Mouse (Mus musculus) forebrain, embryonic 14.5 days (tissue): Measurements from ENCODE around the gene Acy3. TPM values are rescaled to one million over a fixed set of nuclear protein-coding genes. Genes with fewer than 3 reads are reported as not detected.
"Not testable (repeated sequence)": the region's sequence is repeated elsewhere in the genome, so short reads cannot be mapped to it uniquely, and the experiment has no call there.

Source experiments
- ATAC-seq: fragments of 200-750 bp; cut with Nextera tagmentation; 2 replicates; pipeline ENCODE4 v1.8.0; 2017; ENCODE audit warnings: mild to moderate bottlenecking, moderate library complexity
- DNase-seq: peaks from one replicate; pipeline ENCODE4 v3.0.0-alpha.2; 2015; ENCODE audit warnings: low spot score
- H3K27ac ChIP-seq: fragments of 300-500 bp; sonication (generic); 2 replicates; pipeline ENCODE4 v1.5.1; 2014; ENCODE audit warnings: low read depth, mild to moderate bottlenecking, control low read depth, low read length, moderate library complexity
- H3K27me3 ChIP-seq: fragments of 300-500 bp; sonication (generic); replicated peaks from 2 replicates; pipeline ENCODE4 v1.6.1; 2014; ENCODE audit warnings: low read length, control low read depth, mixed read lengths; ENCODE audit not compliant: control insufficient read depth, insufficient read depth
- H3K36me3 ChIP-seq: fragments of 300-500 bp; sonication (generic); 2 replicates; pipeline ENCODE4 v1.6.1; 2014; ENCODE audit warnings: low read length, control low read depth; ENCODE audit not compliant: control insufficient read depth, insufficient read depth
- H3K4me1 ChIP-seq: fragments of 300-500 bp; sonication (generic); 2 replicates; pipeline ENCODE4 v1.6.1; 2014; ENCODE audit warnings: antibody characterized with exemption, low read length, control low read depth; ENCODE audit not compliant: control insufficient read depth, insufficient read depth
- H3K4me2 ChIP-seq: fragments of 300-500 bp; sonication (generic); 2 replicates; pipeline ENCODE4 v1.6.1; 2014; ENCODE audit warnings: mild to moderate bottlenecking, control low read depth, low read length
- H3K4me3 ChIP-seq: fragments of 300-500 bp; sonication (generic); 2 replicates; pipeline ENCODE4 v1.5.1; 2014; ENCODE audit warnings: low read depth, low read length, control low read depth
- H3K9ac ChIP-seq: fragments of 300-500 bp; sonication (generic); 2 replicates; pipeline ENCODE4 v1.6.1; 2014; ENCODE audit warnings: mild to moderate bottlenecking, low read length, control low read depth, moderate library complexity
- H3K9me3 ChIP-seq: fragments of 300-500 bp; sonication (generic); replicated peaks from 2 replicates; pipeline ENCODE4 v1.6.1; 2016; ENCODE audit warnings: low read length, control low read depth, mixed read lengths; ENCODE audit not compliant: control insufficient read depth
- WGBS: fragments of 180-500 bp; shearing (Covaris S2); extraction: QIAGEN DNeasy Blood & Tissue Kit; methylation state at CpG from one replicate; pipeline ENCODE4 v1.1.7; 2014; 5-methylcytosine and 5-hydroxymethylcytosine counted together
- polyA plus RNA-seq: library from polyadenylated mRNA; unstranded; fragments of >200 nt; fragmentation: Nextera tagmentation; extraction: Ambion mirVana; gene quantifications from 2 replicates; pipeline ENCODE4 v1.2.1, GENCODE M21; 2014

Acy3 gene
- polyA plus RNA-seq, 1 experiment from 2014 or later, result 2.3 TPM

- Histone ChIP-seq H3K4me2 (no peak overlapping the region), H3K4me1 (no peaks in the 10 kb centered on the region), H3K36me3 (no peaks in the 10 kb centered on the region), H3K9ac (no peak overlapping the region), H3K27me3 (no peaks in the 10 kb centered on the region), H3K27ac (no peak overlapping the region), H3K9me3 (no peaks in the 10 kb centered on the region), H3K4me3 (no peak overlapping the region)
- DNase-seq (no peak), ATAC-seq (no peak)
- WGBS, result 80% methylated on average over 4 of the region's 4 CpGs
These were observed 22.3 kb upstream of the Acy3 start for GRCm38 (mm10) chr19:3964030-3964429.

DNA sequence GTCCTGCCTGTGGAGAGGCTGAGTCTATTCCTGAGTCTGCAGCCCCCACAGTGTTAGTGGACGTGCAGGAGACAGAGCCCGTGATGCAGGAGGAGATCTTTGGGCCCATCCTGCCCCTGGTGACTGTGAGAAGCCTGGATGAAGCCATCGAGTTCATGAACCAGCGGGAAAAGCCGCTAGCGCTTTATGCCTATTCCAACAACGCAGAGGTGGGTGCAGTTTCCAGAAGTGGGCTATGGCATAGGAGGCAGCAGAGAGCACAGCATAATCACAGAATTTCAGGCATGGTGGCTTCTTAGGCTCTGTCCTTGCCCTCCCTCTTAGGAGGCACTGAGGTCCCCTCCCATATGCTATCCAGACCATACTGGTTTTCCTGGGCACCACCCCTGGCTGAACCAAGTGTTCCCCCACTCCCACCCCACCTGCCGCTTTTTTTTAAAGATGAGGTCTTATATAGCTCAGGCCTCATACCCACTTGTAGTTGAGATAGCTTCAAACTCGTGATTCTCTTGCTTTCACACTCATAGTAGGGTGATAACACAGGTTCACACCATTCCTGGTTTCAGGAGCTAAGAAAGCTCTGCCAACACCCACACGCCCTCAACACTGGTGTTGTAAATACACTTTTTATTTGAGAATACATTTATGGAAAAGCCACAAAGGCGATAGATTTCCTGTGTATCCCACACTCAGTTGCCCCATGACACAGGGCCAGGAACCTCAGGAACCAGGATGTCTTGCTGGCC lies 19.9 kb upstream of the Acy3 start:
- Histone ChIP-seq H3K4me2 (no peak overlapping the region), H3K27ac (no peak overlapping the region), H3K27me3 (no peaks in the 10 kb centered on the region), H3K36me3 (no peaks in the 10 kb centered on the region), H3K9me3 (no peaks in the 10 kb centered on the region), H3K9ac (no peak overlapping the region), H3K4me3 (no peak overlapping the region), H3K4me1 (no peaks in the 10 kb centered on the region)
- 68% methylated on average over 11 of the region's 11 CpGs for WGBS
- DNase-seq, result peak; percentile 15
- no peak for ATAC-seq

GRCm38 (mm10) chr19:3967258-3967657 lies 19.1 kb upstream of the Acy3 start:
- ATAC-seq, result no peak
- H3K36me3 ChIP-seq, result no peaks in the 10 kb centered on the region
- DNase-seq, result no peak
- H3K4me2 ChIP-seq, result no peak overlapping the region
- no peak overlapping the region for H3K27ac ChIP-seq
- H3K4me3 ChIP-seq, result no peak overlapping the region
- no peaks in the 10 kb centered on the region for H3K9me3 ChIP-seq
- no peaks in the 10 kb centered on the region for H3K4me1 ChIP-seq
- no peak overlapping the region for H3K9ac ChIP-seq
- no peaks in the 10 kb centered on the region for H3K27me3 ChIP-seq
- WGBS, result 83% methylated on average over 3 of the region's 3 CpGs

- 68% methylated on average over 9 of the region's 9 CpGs for WGBS
- H3K36me3 ChIP-seq, result no peaks in the 10 kb centered on the region
- DNase-seq (no peak), ATAC-seq (no peak)
- H3K27me3 ChIP-seq, result no peaks in the 10 kb centered on the region
- no peak within 1 kb of the TSS for H3K4me3 ChIP-seq
- H3K27ac ChIP-seq, result no peak within 1 kb of the TSS
- H3K9me3 ChIP-seq, result no peaks in the 10 kb centered on the region
- no peak within 1 kb of the TSS for H3K9ac ChIP-seq
- H3K4me1 ChIP-seq, result no peaks in the 10 kb centered on the region
- no peak within 1 kb of the TSS for H3K4me2 ChIP-seq
These were observed 14.1 kb upstream of the Acy3 start, which contains the start of gene Aldh3b2 for GRCm38 (mm10) chr19:3972229-3972628. Gene Aldh3b2 (plus strand): TSS chr19:3972328.

- H3K4me1 ChIP-seq, H3K4me3 ChIP-seq, H3K4me2 ChIP-seq, DNase-seq, H3K36me3 ChIP-seq, H3K9ac ChIP-seq, H3K27me3 ChIP-seq, H3K9me3 ChIP-seq, ATAC-seq, H3K27ac ChIP-seq: not testable (repeated sequence)
- WGBS, result 61% methylated on average over 6 of the region's 6 CpGs
These were observed 11.8 kb upstream of the Acy3 start for GRCm38 (mm10) chr19:3974608-3975007.

GRCm38 (mm10) chr19:3975866-3976265 lies 10.5 kb upstream of the Acy3 start:
- ATAC-seq (no peak), DNase-seq (no peak)
- WGBS, result 78% methylated on average over 2 of the region's 2 CpGs
- H3K9me3 ChIP-seq, result no peaks in the 10 kb centered on the region
- no peak overlapping the region for H3K27ac ChIP-seq
- H3K4me2 ChIP-seq, result no peak overlapping the region
- H3K4me1 ChIP-seq, result no peaks in the 10 kb centered on the region
- H3K9ac ChIP-seq, result no peak overlapping the region
- H3K36me3 ChIP-seq, result no peaks in the 10 kb centered on the region
- H3K27me3 ChIP-seq, result no peaks in the 10 kb centered on the region
- no peak overlapping the region for H3K4me3 ChIP-seq

GRCm38 (mm10) chr19:3980309-3980708 lies 6.1 kb upstream of the Acy3 start:
- 16% methylated on average over 4 of the region's 4 CpGs for WGBS
- H3K27ac ChIP-seq, result no peak overlapping the region
- H3K27me3 ChIP-seq, result no peaks in the 10 kb centered on the region
- no peaks in the 10 kb centered on the region for H3K36me3 ChIP-seq
- no peak overlapping the region for H3K9ac ChIP-seq
- DNase-seq (peak; percentile 91), ATAC-seq (peak; percentile 73)
- H3K4me1 ChIP-seq, result no peaks in the 10 kb centered on the region
- H3K4me2 ChIP-seq, result no peak overlapping the region
- no peaks in the 10 kb centered on the region for H3K9me3 ChIP-seq
- no peak overlapping the region for H3K4me3 ChIP-seq

- no peak for DNase-seq
- Histone ChIP-seq H3K9me3 (no peaks in the 10 kb centered on the region), H3K27me3 (no peaks in the 10 kb centered on the region), H3K4me3 (no peak overlapping the region), H3K36me3 (no peaks in the 10 kb centered on the region), H3K27ac (no peak overlapping the region), H3K4me1 (no peaks in the 10 kb centered on the region), H3K9ac (no peak overlapping the region), H3K4me2 (no peak overlapping the region)
- 80% methylated on average over 9 of the region's 9 CpGs for WGBS
- no peak for ATAC-seq
These were observed 5.5 kb upstream of the Acy3 start for GRCm38 (mm10) chr19:3980917-3981316.

DNA sequence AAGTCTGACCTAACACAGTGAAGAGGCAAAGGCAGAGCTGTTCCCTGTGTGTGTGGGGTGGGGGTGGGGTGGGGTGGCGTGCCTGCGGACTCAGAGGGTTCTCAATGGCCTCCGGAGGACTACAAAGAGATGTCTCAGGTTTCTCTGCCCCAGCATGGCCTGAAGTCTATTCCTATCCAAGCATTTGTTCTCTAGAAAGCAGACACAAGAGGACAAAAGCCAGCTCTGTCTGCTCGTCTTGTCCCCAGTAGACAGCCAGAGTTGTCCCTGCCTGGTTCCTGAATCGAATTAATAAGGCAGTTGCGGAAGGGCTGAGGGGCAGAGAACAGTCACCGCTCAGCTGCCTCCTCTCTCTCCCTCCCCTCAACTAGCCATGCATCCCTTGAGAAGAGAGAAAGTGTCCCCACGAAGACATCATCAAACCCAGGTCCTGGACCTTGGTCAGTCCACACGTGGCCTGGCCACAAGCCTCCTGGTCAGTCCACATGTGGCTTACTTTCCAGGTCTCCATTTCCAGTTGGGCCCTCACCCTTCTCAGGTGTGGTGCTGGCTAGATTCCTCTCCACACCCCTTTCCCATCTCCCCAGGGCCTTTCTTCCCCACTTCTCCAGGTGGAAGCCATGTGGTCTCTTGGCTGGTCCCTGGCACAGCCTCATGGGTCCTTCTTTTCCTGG lies 2.7 kb upstream of the Acy3 start:
- ATAC-seq, result no peak
- WGBS, result 33% methylated on average over 9 of the region's 9 CpGs
- no peak for DNase-seq
- Histone ChIP-seq H3K36me3 (no peaks in the 10 kb centered on the region), H3K27ac (no peak overlapping the region), H3K9ac (no peak overlapping the region), H3K27me3 (no peaks in the 10 kb centered on the region), H3K4me1 (no peaks in the 10 kb centered on the region), H3K9me3 (no peaks in the 10 kb centered on the region), H3K4me3 (no peak overlapping the region), H3K4me2 (no peak overlapping the region)
